Mouse (Mus musculus) spleen, adult 2 months (tissue): ENCODE results near the gene Abca13. TPM values are rescaled to one million over a fixed set of nuclear protein-coding genes. Genes with fewer than 3 reads are reported as not detected.
A peak's percentile ranks its signal among the peaks of the same experiment; 100 is the strongest.
"Not testable (repeated sequence)": the region's sequence is repeated elsewhere in the genome, so short reads cannot be mapped to it uniquely, and the experiment has no call there.

Experiments
- DNase-seq, 2 experiments: peaks; one replicate each; pipeline versions ENCODE4 v3.0.0 to v3.0.0-alpha.2; 2012 to 2021; ENCODE audit warnings: low spot score in 2 of 2, low read depth in 1 of 2
- H3K27ac ChIP-seq: fragments of 200-500 bp; 2 replicates; pipeline ENCODE4 v1.5.1; 2012; ENCODE audit warnings: low read length, inconsistent platforms; ENCODE audit not compliant: insufficient read depth
- H3K27me3 ChIP-seq: fragments of 200-500 bp; 2 replicates; pipeline ENCODE4 v1.6.1; 2012; ENCODE audit warnings: mild to moderate bottlenecking, moderate library complexity, low read length, inconsistent platforms; ENCODE audit not compliant: control insufficient read depth, insufficient read depth
- H3K36me3 ChIP-seq: fragments of 200-500 bp; 2 replicates; pipeline ENCODE4 v1.6.1; 2012; ENCODE audit warnings: mild to moderate bottlenecking, low read length, inconsistent platforms; ENCODE audit not compliant: control insufficient read depth, insufficient read depth
- H3K4me1 ChIP-seq: fragments of 200-500 bp; 2 replicates; pipeline ENCODE4 v1.6.1; 2011; ENCODE audit warnings: inconsistent platforms; ENCODE audit not compliant: control insufficient read depth, insufficient read depth, insufficient read length
- H3K4me3 ChIP-seq: fragments of 200-500 bp; 2 replicates; pipeline ENCODE4 v1.5.1; 2011; ENCODE audit warnings: mild to moderate bottlenecking, inconsistent platforms; ENCODE audit not compliant: insufficient read depth, insufficient read length; ENCODE audit errors: extremely low read depth
- CTCF ChIP-seq: fragments of 200-500 bp; IDR thresholded peaks from 2 replicates; pipeline ENCODE4 v1.5.1; 2011; ENCODE audit warnings: mild to moderate bottlenecking, inconsistent platforms; ENCODE audit not compliant: insufficient read depth, insufficient read length, insufficient replicate concordance; ENCODE audit errors: extremely low read depth
- POLR2A ChIP-seq: fragments of 200-500 bp; IDR thresholded peaks from 2 replicates; pipeline ENCODE4 v1.6.1; 2011; ENCODE audit warnings: low read depth, low read length, inconsistent platforms
- WGBS: fragments of 180-500 bp; shearing (Covaris S2); methylation state at CpG from one replicate; pipeline ENCODE4 v1.1.7; 2018; 5-methylcytosine and 5-hydroxymethylcytosine counted together
- polyA plus RNA-seq: library from polyadenylated mRNA; depleted of rRNA; stranded (reverse); fragments of >200 nt; gene quantifications from 2 replicates; pipeline ENCODE4 v1.2.3, GENCODE M21; 2012

Gene Abca13
- polyA plus RNA-seq, 1 experiment = 0.05 TPM

GRCm38 (mm10) chr11:9347724-9348123 is 156.0 kb downstream of the Abca13 start:
- Histone ChIP-seq H3K36me3 (no peaks in the 10 kb centered on the region), H3K27ac (no peak overlapping the region), H3K4me1 (no peaks in the 10 kb centered on the region), H3K4me3 (no peak overlapping the region), H3K27me3 (no peaks in the 10 kb centered on the region)
- TF ChIP-seq CTCF = no peak
- no peak for TF ChIP-seq POLR2A
- WGBS = 50% methylated on average over 3 of the region's 3 CpGs
- peak in 1 of 2 experiments; percentile 4 for DNase-seq

GRCm38 (mm10) chr11:9373160-9373559 is 181.4 kb downstream of the Abca13 start:
- no peaks in the 10 kb centered on the region for H3K4me1 ChIP-seq
- no peaks in the 10 kb centered on the region for H3K36me3 ChIP-seq
- TF ChIP-seq CTCF = no peak
- TF ChIP-seq POLR2A = no peak
- H3K27ac ChIP-seq = no peak overlapping the region
- no peak overlapping the region for H3K4me3 ChIP-seq
- no peak for DNase-seq
- no peaks in the 10 kb centered on the region for H3K27me3 ChIP-seq
- 11% methylated on average over 5 of the region's 5 CpGs for WGBS

- not testable (repeated sequence) for DNase-seq, H3K27ac ChIP-seq, H3K4me3 ChIP-seq, H3K27me3 ChIP-seq, H3K4me1 ChIP-seq, H3K36me3 ChIP-seq
- 87% methylated on average over 5 of the region's 5 CpGs for WGBS
These were observed 182.7 kb downstream of the Abca13 start for GRCm38 (mm10) chr11:9374426-9374825.

- H3K4me3 ChIP-seq = no peak overlapping the region
- H3K4me1 ChIP-seq = no peaks in the 10 kb centered on the region
- no peaks in the 10 kb centered on the region for H3K27me3 ChIP-seq
- TF ChIP-seq CTCF = no peak
- TF ChIP-seq POLR2A = no peak
- no peak for DNase-seq
- no peak overlapping the region for H3K27ac ChIP-seq
- H3K36me3 ChIP-seq = no peaks in the 10 kb centered on the region
- 79% methylated on average over 1 of the region's 1 CpGs for WGBS
These were observed 196.8 kb downstream of the Abca13 start for GRCm38 (mm10) chr11:9388520-9388919.

- TF ChIP-seq CTCF = no peak
- no peak for TF ChIP-seq POLR2A
- Histone ChIP-seq H3K4me3 (no peak overlapping the region), H3K27ac (no peak overlapping the region), H3K36me3 (no peaks in the 10 kb centered on the region), H3K27me3 (no peaks in the 10 kb centered on the region), H3K4me1 (no peaks in the 10 kb centered on the region)
- no peak for DNase-seq
- 72% methylated on average over 3 of the region's 3 CpGs for WGBS
These were observed 225.2 kb downstream of the Abca13 start for GRCm38 (mm10) chr11:9416946-9417345.

GRCm38 (mm10) chr11:9420205-9420604 is 228.5 kb downstream of the Abca13 start:
- WGBS = 72% methylated on average over 2 of the region's 2 CpGs
- H3K27ac ChIP-seq = no peak overlapping the region
- no peak overlapping the region for H3K4me3 ChIP-seq
- no peaks in the 10 kb centered on the region for H3K4me1 ChIP-seq
- DNase-seq = no peak
- H3K27me3 ChIP-seq = no peaks in the 10 kb centered on the region
- no peaks in the 10 kb centered on the region for H3K36me3 ChIP-seq
- TF ChIP-seq CTCF (no peak), POLR2A (no peak)

- no peak overlapping the region for H3K27ac ChIP-seq
- H3K4me3 ChIP-seq = no peak overlapping the region
- no peaks in the 10 kb centered on the region for H3K27me3 ChIP-seq
- no peak for TF ChIP-seq CTCF
- no peaks in the 10 kb centered on the region for H3K36me3 ChIP-seq
- H3K4me1 ChIP-seq = no peaks in the 10 kb centered on the region
- 81% methylated on average over 3 of the region's 3 CpGs for WGBS
- no peak for DNase-seq
These were observed 235.7 kb downstream of the Abca13 start for GRCm38 (mm10) chr11:9427411-9427810.
